Mouse (Mus musculus) small intestine, adult 2 months (tissue): Measurements from ENCODE around the gene Rnf126.

ENCODE experiments used
- CTCF ChIP-seq: fragments of 200-500 bp; IDR thresholded peaks from 2 replicates; pipeline ENCODE4 v1.5.1; 2012; ENCODE audit warnings: low read depth, mild to moderate bottlenecking, control low read depth, inconsistent platforms, low read length, moderate library complexity, mixed read lengths; ENCODE audit not compliant: insufficient replicate concordance, insufficient read length; ENCODE audit errors: extremely low read depth
- POLR2A ChIP-seq: fragments of 200-500 bp; IDR thresholded peaks from 2 replicates; pipeline ENCODE4 v1.6.1; 2012; ENCODE audit warnings: low read depth, mild to moderate bottlenecking, control low read depth, inconsistent platforms, low read length, moderate library complexity

GRCm38 (mm10) chr10:79760603-79761143 lies 6.1 kb downstream of the Rnf126 start:
- TF ChIP-seq CTCF (no peak), POLR2A (no peak)
